Mouse (Mus musculus): Measurements from ENCODE around the gene Gm10721. TPM values are rescaled to one million over a fixed set of nuclear protein-coding genes. Genes with fewer than 3 reads are reported as not detected.
A peak's percentile ranks its signal among the peaks of the same experiment; 100 is the strongest.
"Not testable (repeated sequence)": the region's sequence is repeated elsewhere in the genome, so short reads cannot be mapped to it uniquely, and the experiment has no call there.

Gene Gm10721
- total RNA-seq, 2 experiments from 2014 or later: not detected

- peak; percentile 18 to 33 for DNase-seq
- intact Hi-C loops (cut with DNase I): not testable (repeated sequence)
Observed at GRCm38 (mm10) chr9:3024912-3025467, 12.1 kb downstream of the Gm10721 start, which contains the start of gene Gm10717. Gm10717 (plus strand) TSS chr9:3025417.

GRCm38 (mm10) chr9:3025653-3026052, 12.7 kb downstream of the Gm10721 start:
- intact Hi-C loops (cut with DNase I): not testable (repeated sequence)
- peak; percentile 55 to 71 for DNase-seq

GRCm38 (mm10) chr9:3026136-3026535, 13.2 kb downstream of the Gm10721 start:
- DNase-seq; intact Hi-C loops (cut with DNase I): not testable (repeated sequence)

- intact Hi-C loops (cut with DNase I); DNase-seq: not testable (repeated sequence)
Observed at GRCm38 (mm10) chr9:3026741-3027140, 13.8 kb downstream of the Gm10721 start.

GRCm38 (mm10) chr9:3027200-3027599, 14.3 kb downstream of the Gm10721 start:
- DNase-seq; intact Hi-C loops (cut with DNase I): not testable (repeated sequence)

- intact Hi-C loops (cut with DNase I): not testable (repeated sequence)
- DNase-seq: peak in 1 of 2 experiments; percentile 2
Observed at GRCm38 (mm10) chr9:3029276-3030000, 16.5 kb downstream of the Gm10721 start.

- DNase-seq; intact Hi-C loops (cut with DNase I): not testable (repeated sequence)
Observed at GRCm38 (mm10) chr9:3030677-3031318, 17.9 kb downstream of the Gm10721 start.

- intact Hi-C loops (cut with DNase I); DNase-seq: not testable (repeated sequence)
Observed at GRCm38 (mm10) chr9:3034299-3034698, 21.4 kb downstream of the Gm10721 start, which contains the start of gene Gm17535. Gm17535 (plus strand) TSS chr9:3034599.

GRCm38 (mm10) chr9:3036577-3036976, 23.6 kb downstream of the Gm10721 start, which contains the start of gene Gm10715:
Gm10715 (plus strand) TSS chr9:3036877.
- DNase-seq; intact Hi-C loops (cut with DNase I): not testable (repeated sequence)

GRCm38 (mm10) chr9:3038161-3038560, 25.2 kb downstream of the Gm10721 start:
- DNase-seq; intact Hi-C loops (cut with DNase I): not testable (repeated sequence)

Small RNAs within 50 kb of the gene (microRNA-seq; reads per million reads assigned to microRNA genes)
- 0 reads per million in 2 experiments for gene Mir101c (ENCODE audit: borderline number of aligned reads in 2 of 2)

Other genes starting within 250 kb of the Gm10721 start
- not detected for gene Gm10722, start 12.2 kb upstream of the Gm10721 start, total RNA-seq (2021)
- gene Gm11168, start 9.8 kb upstream of the Gm10721 start, total RNA-seq (2021): not detected
- gene Gm10720, start 2.5 kb downstream of the Gm10721 start, total RNA-seq (2021): not detected
- gene Gm10719, start 4.3 kb downstream of the Gm10721 start, total RNA-seq (2021): under 1 TPM in 1 of 2 experiments, not detected in 1; 0.69 TPM
- under 1 TPM in 1 of 2 experiments, not detected in 1; 0.89 TPM for gene Gm10718, start 10.4 kb downstream of the Gm10721 start, total RNA-seq (2021)
- not detected for gene Gm10717, start 12.3 kb downstream of the Gm10721 start, total RNA-seq (2021)
- gene Gm17535, start 21.5 kb downstream of the Gm10721 start, total RNA-seq (2021): not detected
- not detected for gene Gm10715, start 23.7 kb downstream of the Gm10721 start, total RNA-seq (2021)